Mouse (Mus musculus) cerebellum, postnatal 10 days (tissue): ENCODE measurements at regions not wholly inside any gene's neighbourhood (a gene's known extent, or its start where the extent isn't known, plus 50 kb on each side); places are given as distances from the start of the nearest gene placed in this dataset.

Source experiments
- DNase-seq, 2 experiments: peaks; one replicate each; pipeline ENCODE4 v3.0.0; 2021; ENCODE audit warnings: mixed read lengths in 2 of 2

GRCm38 (mm10) chr12:54382061-54382460, 178.4 kb upstream of the Egln3 start:
- no peak for DNase-seq

- no peak for DNase-seq
These were observed 176.7 kb upstream of the Egln3 start for GRCm38 (mm10) chr12:54380322-54380721.

GRCm38 (mm10) chr12:54378576-54378975, 174.9 kb upstream of the Egln3 start:
- no peak for DNase-seq

- DNase-seq = no peak
These were observed 170.4 kb upstream of the Egln3 start for GRCm38 (mm10) chr12:54374060-54374459.

- DNase-seq = no peak
These were observed 165.6 kb upstream of the Egln3 start for GRCm38 (mm10) chr12:54369217-54369616.

GRCm38 (mm10) chr12:54364381-54365095, 160.9 kb upstream of the Egln3 start:
- no peak for DNase-seq

GRCm38 (mm10) chr12:54361762-54362161, 158.1 kb upstream of the Egln3 start:
- no peak for DNase-seq

GRCm38 (mm10) chr12:54354187-54354586, 150.5 kb upstream of the Egln3 start:
- no peak for DNase-seq

GRCm38 (mm10) chr12:54353694-54354093, 150.0 kb upstream of the Egln3 start:
- peak; percentile 15 to 19 for DNase-seq

- peak; percentile 47 to 48 for DNase-seq
These were observed 149.4 kb upstream of the Egln3 start for GRCm38 (mm10) chr12:54352963-54353606.

- no peak for DNase-seq
These were observed 146.6 kb upstream of the Egln3 start for GRCm38 (mm10) chr12:54350293-54350692.

- DNase-seq = no peak
These were observed 145.7 kb upstream of the Egln3 start for GRCm38 (mm10) chr12:54349403-54349802.

- no peak for DNase-seq
These were observed 139.8 kb upstream of the Egln3 start for GRCm38 (mm10) chr12:54343493-54343892.

- peak in 1 of 2 experiments; percentile 20 for DNase-seq
These were observed 131.8 kb upstream of the Egln3 start for GRCm38 (mm10) chr12:54335509-54335908.

GRCm38 (mm10) chr12:54334491-54335132, 131.0 kb upstream of the Egln3 start:
- DNase-seq = peak; percentile 41 to 60

GRCm38 (mm10) chr12:54333632-54334321, 130.1 kb upstream of the Egln3 start:
- DNase-seq = no peak

GRCm38 (mm10) chr12:54327483-54327882, 123.8 kb upstream of the Egln3 start:
- DNase-seq = no peak

GRCm38 (mm10) chr12:54326571-54326970, 122.9 kb upstream of the Egln3 start:
- no peak for DNase-seq

GRCm38 (mm10) chr12:54320533-54320932, 116.9 kb upstream of the Egln3 start:
- no peak for DNase-seq

- no peak for DNase-seq
These were observed 113.4 kb upstream of the Egln3 start for GRCm38 (mm10) chr12:54316980-54317471.

GRCm38 (mm10) chr12:54316066-54316567, 112.5 kb upstream of the Egln3 start:
- no peak for DNase-seq

GRCm38 (mm10) chr12:54314153-54314552, 110.5 kb upstream of the Egln3 start:
- no peak for DNase-seq
